Mouse (Mus musculus) megakaryocyte-erythroid progenitor cell, adult 5 weeks (primary cell): ENCODE measurements around the gene Vmn1r22. TPM values are rescaled to one million over a fixed set of nuclear protein-coding genes. Genes with fewer than 3 reads are reported as not detected.

Source experiments
- polyA plus RNA-seq: library from polyadenylated mRNA; stranded (reverse); fragments of >175 nt; gene quantifications from 2 replicates; pipeline ENCODE4 v1.2.3, GENCODE M21; 2012

Vmn1r22 gene
- not detected in 2 replicates for polyA plus RNA-seq

GRCm38 (mm10) chr6:57907928-57908327, at the start of gene Vmn1r22:
Gene Vmn1r22 (minus strand): TSS chr6:57908028.

GRCm38 (mm10) chr6:57926738-57927137, 18.9 kb upstream of the Vmn1r22 start, which contains the start of gene Vmn1r23:
Gene Vmn1r23 (minus strand): TSS chr6:57926838.

GRCm38 (mm10) chr6:57850286-57850685, 57.5 kb downstream of the Vmn1r22 start, which contains the start of gene Vmn1r21:
Gene Vmn1r21 (minus strand): TSS chr6:57850343.

Other genes starting within 250 kb of the Vmn1r22 start
- gene Pyurf, start 215.9 kb downstream of the Vmn1r22 start, polyA plus RNA-seq = 8.3 and 9.7 TPM in 2 replicates
- gene Lancl2, start 205.5 kb downstream of the Vmn1r22 start, polyA plus RNA-seq = 21.5 and 21.6 TPM in 2 replicates
- 3.3 and 5.9 TPM in 2 replicates for gene Vopp1, start 82.9 kb downstream of the Vmn1r22 start, polyA plus RNA-seq
- not detected in 2 replicates for gene Vmn1r21, start 57.7 kb downstream of the Vmn1r22 start, polyA plus RNA-seq
- gene Vmn1r23, start 18.8 kb upstream of the Vmn1r22 start, polyA plus RNA-seq = not detected in 2 replicates
- gene Vmn1r24, start 53.5 kb upstream of the Vmn1r22 start, polyA plus RNA-seq = not detected in 2 replicates
- not detected in 2 replicates for gene Vmn1r25, start 72.8 kb upstream of the Vmn1r22 start, polyA plus RNA-seq
- gene Vmn1r26, start 107.1 kb upstream of the Vmn1r22 start, polyA plus RNA-seq = 0.09 TPM in 1 of 2 replicates, not detected in the other